Mouse (Mus musculus) stomach, embryonic 15.5 days (tissue): Measurements from ENCODE around the gene Gstp3. TPM values are rescaled to one million over a fixed set of nuclear protein-coding genes. Genes with fewer than 3 reads are reported as not detected.
"Not testable (repeated sequence)": the region's sequence is repeated elsewhere in the genome, so short reads cannot be mapped to it uniquely, and the experiment has no call there.

Experiments
- ATAC-seq: fragments of 200-750 bp; cut with Nextera tagmentation; 2 replicates; pipeline ENCODE4 v1.8.0; 2017; ENCODE audit warnings: low read depth, moderate number of reproducible peaks, moderate TSS enrichment; ENCODE audit not compliant: insufficient read depth, low FRiP score
- H3K27ac ChIP-seq: fragments of 300-500 bp; sonication (generic); 2 replicates; pipeline ENCODE4 v1.5.1; 2015; ENCODE audit warnings: mild to moderate bottlenecking, inconsistent platforms
- H3K27me3 ChIP-seq: fragments of 300-500 bp; sonication (generic); replicated peaks from 2 replicates; pipeline ENCODE4 v1.6.1; 2015; ENCODE audit warnings: inconsistent platforms
- H3K36me3 ChIP-seq: fragments of 300-500 bp; sonication (generic); 2 replicates; pipeline ENCODE4 v1.6.1; 2015; ENCODE audit warnings: inconsistent platforms
- H3K4me1 ChIP-seq: fragments of 300-500 bp; sonication (generic); 2 replicates; pipeline ENCODE4 v1.6.1; 2015; ENCODE audit warnings: inconsistent platforms
- H3K4me2 ChIP-seq: fragments of 300-500 bp; sonication (generic); 2 replicates; pipeline ENCODE4 v1.6.1; 2015; ENCODE audit warnings: mild to moderate bottlenecking, inconsistent platforms
- H3K4me3 ChIP-seq: fragments of 300-500 bp; sonication (generic); replicated peaks from 2 replicates; pipeline ENCODE4 v1.5.1; 2015; ENCODE audit warnings: inconsistent platforms
- H3K9ac ChIP-seq: fragments of 300-500 bp; sonication (generic); 2 replicates; pipeline ENCODE4 v1.6.1; 2015; ENCODE audit warnings: inconsistent platforms
- H3K9me3 ChIP-seq: fragments of 300-500 bp; sonication (generic); 2 replicates; pipeline ENCODE4 v1.6.1; 2016; ENCODE audit warnings: inconsistent platforms
- WGBS: fragments of 180-500 bp; shearing (Covaris S2); methylation state at CpG from one replicate; pipeline ENCODE4 v1.1.7; 2015; 5-methylcytosine and 5-hydroxymethylcytosine counted together
- polyA plus RNA-seq: library from polyadenylated mRNA; unstranded; fragments of >200 nt; fragmentation: Nextera tagmentation; extraction: Ambion mirVana; gene quantifications from 2 replicates; pipeline ENCODE4 v1.2.1, GENCODE M21; 2015

The Gstp3 gene
- polyA plus RNA-seq, 1 experiment from 2014 or later = 7.1 TPM

DNA sequence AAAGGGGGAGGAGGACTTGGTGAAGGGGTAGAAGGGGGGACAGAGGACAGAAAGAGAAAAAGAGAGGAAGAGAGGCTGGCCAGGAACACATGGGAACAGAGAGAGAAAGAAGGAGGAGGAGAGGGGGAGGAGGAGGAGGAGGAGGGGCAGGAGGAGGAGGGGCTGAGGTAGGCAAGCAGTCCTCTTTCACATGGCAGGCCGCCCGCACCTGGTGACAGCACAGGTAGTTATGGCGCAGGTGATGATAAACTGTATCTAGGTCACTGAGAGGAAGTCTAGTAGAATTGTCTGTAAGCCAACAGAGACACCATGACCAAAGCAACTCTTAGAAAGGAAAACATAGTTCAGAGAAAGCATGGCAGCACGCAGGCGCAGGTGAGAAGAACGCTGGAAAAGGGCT, 12.0 kb upstream of the Gstp3 start:
- no peak for ATAC-seq
- no peak overlapping the region for H3K4me3 ChIP-seq
- H3K4me1 ChIP-seq = 0 out of 2 replicates have a peak, but pooled peaks cover 2% of the 10 kb centered on the region
- H3K27ac ChIP-seq = no peak overlapping the region
- WGBS = 88% methylated on average over 6 of the region's 6 CpGs
- H3K9ac ChIP-seq = no peak overlapping the region
- no peak overlapping the region for H3K4me2 ChIP-seq
- no peaks in the 10 kb centered on the region for H3K9me3 ChIP-seq
- no peaks in the 10 kb centered on the region for H3K27me3 ChIP-seq
- no peaks in the 10 kb centered on the region for H3K36me3 ChIP-seq

- Histone ChIP-seq H3K27ac (no peak overlapping the region), H3K9me3 (no peaks in the 10 kb centered on the region), H3K4me2 (no peak overlapping the region), H3K27me3 (no peaks in the 10 kb centered on the region), H3K4me3 (no peak overlapping the region), H3K9ac (no peak overlapping the region), H3K36me3 (no peaks in the 10 kb centered on the region), H3K4me1 (0 out of 2 replicates have a peak, but pooled peaks cover 2% of the 10 kb centered on the region)
- no peak for ATAC-seq
- WGBS = 77% methylated on average over 8 of the region's 8 CpGs
Measured at GRCm38 (mm10) chr19:4070756-4071155, 11.4 kb upstream of the Gstp3 start.

GRCm38 (mm10) chr19:4070311-4070710, 10.9 kb upstream of the Gstp3 start:
- 62% methylated on average over 15 of the region's 15 CpGs for WGBS

DNA sequence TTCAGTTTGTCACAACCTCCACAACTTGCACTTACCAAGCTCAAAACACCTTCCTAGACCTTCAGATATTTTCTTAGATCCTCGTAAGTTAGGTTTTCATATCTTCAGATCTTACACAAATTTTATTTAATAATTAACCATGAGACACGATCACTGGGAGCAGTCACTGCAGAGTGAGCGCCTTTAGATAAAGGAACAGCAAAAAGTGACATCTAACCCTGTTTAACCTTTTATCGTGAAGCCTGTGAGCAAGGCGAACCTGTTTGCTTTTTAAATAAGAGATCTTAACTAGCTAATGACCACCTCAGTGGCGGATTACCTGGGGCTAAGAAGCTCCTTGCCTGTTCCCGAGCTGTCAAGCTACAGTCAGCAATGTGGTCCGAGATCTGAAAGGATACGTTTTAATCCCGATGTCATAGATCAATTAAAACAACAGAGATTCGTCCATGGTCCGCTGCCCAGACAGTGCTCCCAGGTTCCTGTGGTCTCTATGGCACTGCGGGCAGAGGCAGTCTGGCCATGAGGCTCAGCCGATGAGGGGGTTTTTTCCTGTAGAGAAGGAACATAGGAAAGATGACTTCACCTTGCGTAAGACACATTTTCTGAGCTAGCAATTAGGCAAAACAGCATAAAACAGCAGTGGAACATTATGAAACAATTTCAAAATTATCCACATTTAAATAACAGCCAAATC, 9.5 kb upstream of the Gstp3 start:
- Histone ChIP-seq H3K9me3 (no peaks in the 10 kb centered on the region), H3K9ac (no peak overlapping the region), H3K4me1 (0 out of 2 replicates have a peak, but pooled peaks cover 2% of the 10 kb centered on the region), H3K4me2 (no peak overlapping the region), H3K27me3 (no peaks in the 10 kb centered on the region), H3K27ac (no peak overlapping the region), H3K4me3 (no peak overlapping the region), H3K36me3 (no peaks in the 10 kb centered on the region)
- WGBS = 54% methylated on average over 15 of the region's 15 CpGs
- ATAC-seq = no peak

More at GRCm38 (mm10) chr19:4070311-4070710, 10.9 kb upstream of the Gstp3 start:
- Histone ChIP-seq H3K9ac (no peak overlapping the region), H3K4me3 (no peak overlapping the region), H3K9me3 (no peaks in the 10 kb centered on the region), H3K27me3 (no peaks in the 10 kb centered on the region), H3K4me2 (no peak overlapping the region), H3K4me1 (0 out of 2 replicates have a peak, but pooled peaks cover 2% of the 10 kb centered on the region), H3K27ac (no peak overlapping the region), H3K36me3 (no peaks in the 10 kb centered on the region)
- ATAC-seq = no peak

GRCm38 (mm10) chr19:4068242-4068641, 8.9 kb upstream of the Gstp3 start:
- H3K27ac ChIP-seq, H3K9ac ChIP-seq, H3K4me3 ChIP-seq, H3K9me3 ChIP-seq, ATAC-seq, H3K4me1 ChIP-seq, H3K27me3 ChIP-seq, H3K36me3 ChIP-seq, H3K4me2 ChIP-seq: not testable (repeated sequence)
- 80% methylated on average over 2 of the region's 2 CpGs for WGBS

GRCm38 (mm10) chr19:4066877-4067276, 7.5 kb upstream of the Gstp3 start:
- no peak overlapping the region for H3K4me3 ChIP-seq
- no peaks in the 10 kb centered on the region for H3K36me3 ChIP-seq

GRCm38 (mm10) chr19:4066280-4066679, 6.9 kb upstream of the Gstp3 start:
- Histone ChIP-seq H3K4me2 (no peak overlapping the region), H3K4me3 (no peak overlapping the region), H3K36me3 (no peaks in the 10 kb centered on the region), H3K9ac (no peak overlapping the region), H3K9me3 (no peaks in the 10 kb centered on the region), H3K27ac (no peak overlapping the region), H3K27me3 (no peaks in the 10 kb centered on the region), H3K4me1 (0 out of 2 replicates have a peak, but pooled peaks cover 2% of the 10 kb centered on the region)
- ATAC-seq = no peak
- WGBS = 75% methylated on average over 6 of the region's 6 CpGs

More at GRCm38 (mm10) chr19:4066877-4067276, 7.5 kb upstream of the Gstp3 start:
- Histone ChIP-seq H3K9ac (no peak overlapping the region), H3K9me3 (no peaks in the 10 kb centered on the region), H3K27ac (no peak overlapping the region), H3K27me3 (no peaks in the 10 kb centered on the region), H3K4me2 (no peak overlapping the region), H3K4me1 (0 out of 2 replicates have a peak, but pooled peaks cover 2% of the 10 kb centered on the region)
- no peak for ATAC-seq

- ATAC-seq, H3K4me1 ChIP-seq, H3K27me3 ChIP-seq, H3K27ac ChIP-seq, H3K4me3 ChIP-seq, H3K4me2 ChIP-seq, H3K9me3 ChIP-seq, H3K36me3 ChIP-seq, H3K9ac ChIP-seq: not testable (repeated sequence)
- 2% methylated on average over 6 of the region's 11 CpGs for WGBS
Measured at GRCm38 (mm10) chr19:4064501-4064900, 5.1 kb upstream of the Gstp3 start.

DNA sequence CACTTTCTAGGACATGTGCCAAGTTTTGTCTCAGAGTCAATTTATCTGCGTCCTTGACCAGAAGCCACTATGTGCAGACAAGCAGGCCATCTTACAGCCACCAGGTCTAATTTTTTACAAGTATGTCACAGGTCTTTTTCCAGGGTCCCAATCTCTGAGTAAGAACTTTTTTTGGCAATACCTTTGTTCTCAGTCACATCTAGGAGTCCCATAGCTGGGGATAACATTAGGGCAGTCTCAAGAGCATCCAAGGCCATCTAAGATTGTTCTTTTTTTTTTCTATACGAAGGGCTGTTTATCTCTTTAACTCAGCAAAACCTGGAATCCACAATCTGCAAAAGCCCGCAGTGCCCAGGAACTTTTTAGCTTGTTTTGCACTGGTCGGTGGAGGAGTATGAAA, 4.0 kb upstream of the Gstp3 start:
- H3K4me2 ChIP-seq, H3K36me3 ChIP-seq, ATAC-seq, H3K4me3 ChIP-seq, H3K9me3 ChIP-seq, H3K27ac ChIP-seq, H3K27me3 ChIP-seq, H3K9ac ChIP-seq, H3K4me1 ChIP-seq: not testable (repeated sequence)
- WGBS = 43% methylated on average over 4 of the region's 4 CpGs

GRCm38 (mm10) chr19:4060899-4061465, 1.6 kb upstream of the Gstp3 start:
- H3K9ac ChIP-seq = no peak overlapping the region
- H3K4me2 ChIP-seq = no peak overlapping the region
- no peak overlapping the region for H3K4me3 ChIP-seq
- WGBS = 89% methylated on average over 6 of the region's 6 CpGs
- no peaks in the 10 kb centered on the region for H3K27me3 ChIP-seq
- H3K9me3 ChIP-seq = no peaks in the 10 kb centered on the region
- H3K36me3 ChIP-seq = no peaks in the 10 kb centered on the region
- no peak overlapping the region for H3K27ac ChIP-seq
- H3K4me1 ChIP-seq = no peaks in the 10 kb centered on the region
- ATAC-seq = no peak

DNA sequence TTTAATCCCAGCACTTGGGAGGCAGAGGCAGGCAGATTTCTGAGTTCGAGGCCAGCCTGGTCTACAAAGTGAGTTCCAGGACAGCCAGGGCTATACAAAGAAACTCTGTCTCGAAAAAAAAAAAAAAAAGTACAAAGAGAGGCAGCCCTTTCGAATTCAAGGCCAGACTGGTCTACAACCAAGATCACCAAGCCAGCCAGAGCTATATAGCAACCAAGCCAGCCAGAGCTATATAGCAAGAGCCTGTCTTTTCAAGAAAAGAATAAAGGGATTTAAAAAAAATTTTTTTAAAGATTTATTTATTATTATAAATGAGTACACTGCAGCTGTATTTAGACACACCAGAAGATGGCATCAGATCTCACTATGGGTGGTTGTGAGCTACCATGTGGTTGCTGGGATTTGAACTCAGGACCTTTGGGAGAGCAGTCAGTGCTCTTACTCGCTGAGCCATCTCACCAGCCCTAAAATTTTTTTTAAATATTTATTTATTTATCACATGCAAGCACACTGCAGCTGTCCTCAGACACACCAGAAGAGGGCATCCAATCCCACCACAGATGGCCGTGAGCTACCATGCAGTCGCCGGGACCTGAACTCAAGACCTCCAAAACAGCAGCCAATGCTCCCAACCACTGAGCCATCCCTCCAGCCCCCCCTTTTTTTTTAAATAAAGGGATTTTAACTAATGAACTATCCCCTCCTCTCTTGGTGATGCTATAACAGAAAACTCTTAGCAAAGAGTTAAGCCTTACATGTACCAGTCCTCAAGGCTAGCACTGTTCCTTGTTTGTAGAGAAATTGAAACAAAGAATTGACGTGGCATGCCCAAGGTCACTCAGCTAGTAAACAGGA, 902 bp upstream of the Gstp3 start:
- H3K9me3 ChIP-seq, H3K27me3 ChIP-seq, H3K4me1 ChIP-seq, H3K36me3 ChIP-seq, ATAC-seq, H3K27ac ChIP-seq, H3K4me3 ChIP-seq, H3K4me2 ChIP-seq, H3K9ac ChIP-seq: not testable (repeated sequence)
- 85% methylated on average over 8 of the region's 8 CpGs for WGBS

- Histone ChIP-seq H3K27ac (no peak overlapping the region), H3K27me3 (no peaks in the 10 kb centered on the region), H3K4me1 (no peaks in the 10 kb centered on the region), H3K9ac (no peak overlapping the region), H3K9me3 (no peaks in the 10 kb centered on the region), H3K4me3 (no peak overlapping the region), H3K4me2 (no peak overlapping the region), H3K36me3 (no peaks in the 10 kb centered on the region)
- ATAC-seq = no peak
- WGBS = 91% methylated on average over 5 of the region's 5 CpGs
Measured at GRCm38 (mm10) chr19:4058581-4058980, 788 bp downstream of the Gstp3 start.
